Mouse (Mus musculus): ENCODE measurements at regions not wholly inside any gene's neighbourhood (a gene's known extent, or its start where the extent isn't known, plus 50 kb on each side); places are given as distances from the start of the nearest gene placed in this dataset.

GRCm38 (mm10) chr15:50304085-50304484 lies 3580.6 kb upstream of the Gm7489 start:
- TF ChIP-seq CTCF (IDR thresholded peaks at IDR 0.05) (no peak), EP300 (IDR thresholded peaks at IDR 0.05; ENCODE audit: insufficient read depth, low read depth, low read length) (no peak), POLR2A (IDR thresholded peaks at IDR 0.05; ENCODE audit: insufficient read depth, low read depth, low read length) (no peak)
